Mouse (Mus musculus) CH12.LX (cell line): ENCODE results near the gene Tmem240.

ENCODE experiments used
- CTCF ChIP-seq, 2 experiments: IDR thresholded peaks in 1 of 2; conservative IDR thresholded peaks in 1 of 2; 2 replicates each; pipeline ENCODE4 v1.5.1; 2011 to 2012; ENCODE audit warnings: low read depth in 2 of 2, low read length in 2 of 2, improper control_type of control experiment in 1 of 2, inconsistent platforms in 1 of 2, mild to moderate bottlenecking in 1 of 2, moderate library complexity in 1 of 2
- ELF1 ChIP-seq: IDR thresholded peaks from 2 replicates; pipeline ENCODE4 v1.6.1; 2014; ENCODE audit warnings: low read depth, mild to moderate bottlenecking, inconsistent platforms, low read length, improper control_type of control experiment
- GABPA ChIP-seq: IDR thresholded peaks from 2 replicates; pipeline ENCODE4 v1.6.1; 2012; ENCODE audit warnings: low read depth, low read length, improper control_type of control experiment, inconsistent platforms; ENCODE audit not compliant: insufficient replicate concordance
- KAT2A ChIP-seq: IDR thresholded peaks from 2 replicates; pipeline ENCODE4 v1.6.1; 2012; ENCODE audit warnings: low read length, improper control_type of control experiment, inconsistent platforms; ENCODE audit not compliant: insufficient replicate concordance
- MYC ChIP-seq: IDR thresholded peaks from 2 replicates; pipeline ENCODE4 v1.6.1; 2011; ENCODE audit warnings: low read depth, mild to moderate bottlenecking, improper control_type of control experiment, low read length
- POLR2A ChIP-seq: IDR thresholded peaks from 2 replicates; pipeline ENCODE4 v1.6.1; 2011; ENCODE audit warnings: low read depth, mild to moderate bottlenecking, improper control_type of control experiment, low read length
- UBTF ChIP-seq: IDR thresholded peaks from 2 replicates; pipeline ENCODE4 v1.6.1; 2012; ENCODE audit warnings: low read depth, mild to moderate bottlenecking, inconsistent platforms, low read length, improper control_type of control experiment, moderate library complexity

DNA sequence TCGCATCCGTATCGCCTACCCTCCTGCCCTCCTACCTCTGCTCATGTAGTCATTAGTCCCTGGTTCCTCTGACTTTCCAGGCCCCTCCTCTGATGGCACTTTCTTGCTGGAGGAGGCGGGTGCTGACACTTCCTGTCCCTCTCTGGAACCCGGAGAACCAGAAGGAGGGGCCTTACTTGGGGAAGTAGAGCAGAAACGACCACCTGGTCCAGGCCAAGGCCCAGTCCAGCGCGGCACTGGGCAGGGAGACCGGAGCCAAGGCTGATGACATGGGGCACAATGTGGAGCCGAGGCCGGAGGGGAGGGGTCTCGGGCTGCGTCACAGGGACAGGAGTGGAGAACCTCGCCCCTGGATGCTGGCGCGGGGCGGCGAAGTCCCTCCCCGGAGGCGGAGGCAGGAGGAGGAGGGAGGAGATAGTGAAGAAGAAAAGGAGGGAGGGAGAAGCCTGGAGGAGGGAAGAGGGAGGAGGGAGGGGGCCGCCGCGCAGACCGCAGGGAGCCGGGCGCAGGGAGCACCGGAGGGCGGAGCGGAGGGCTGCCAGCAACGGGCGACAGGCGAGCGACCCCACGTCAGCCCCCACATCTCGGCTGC lies at the start of gene Tmem240:
- TF ChIP-seq UBTF (no peak), ELF1 (peak; percentile 9; the same call in 1 of the 2 replicates), GABPA (no peak), POLR2A (peak; percentile 55; the same call in 1 of the 2 replicates), CTCF (conservative IDR thresholded peaks at IDR 0.05 in 1 of 2, IDR thresholded peaks at IDR 0.05 in 1 of 2; ENCODE audit: low read depth in 2 of 2, low read length in 2 of 2) (no peak), MYC (no peak), KAT2A (no peak)
